Mouse (Mus musculus): ENCODE data around the gene Acot7. TPM values are rescaled to one million over a fixed set of nuclear protein-coding genes. Genes with fewer than 3 reads are reported as not detected.

The Acot7 gene
- polyA plus RNA-seq, 1 experiment from 2014 or later, result 480 TPM

- Histone ChIP-seq H3K27ac (ENCODE audit: low read length) (no peak overlapping the region), H3K9ac (ENCODE audit: low read depth, low read length) (no peak overlapping the region), H3K4me3 (ENCODE audit: low read depth, low read length) (no peak overlapping the region), H3K27me3 (ENCODE audit: control insufficient read depth, insufficient read depth, low read depth, low read length) (peaks cover 12% of the 10 kb centered on the region), H3K9me3 (replicated peaks; ENCODE audit: control insufficient read depth, low read length, poor library complexity, severe bottlenecking) (no peaks in the 10 kb centered on the region), H3K36me3 (ENCODE audit: control insufficient read depth, insufficient read depth, low read length) (no peaks in the 10 kb centered on the region), H3K4me1 (ENCODE audit: control insufficient read depth, insufficient read depth, low read length) (no peaks in the 10 kb centered on the region), H3K4me2 (ENCODE audit: low read length) (no peak overlapping the region)
- no peak for ATAC-seq
- 63% methylated on average over 11 of the region's 11 CpGs for WGBS
These were observed 31.7 kb upstream of the Acot7 start for GRCm38 (mm10) chr4:152146033-152146827.

- Histone ChIP-seq H3K4me3 (ENCODE audit: low read depth, low read length) (no peak overlapping the region), H3K27me3 (ENCODE audit: control insufficient read depth, insufficient read depth, low read depth, low read length) (peaks cover 40% of the 10 kb centered on the region), H3K9ac (ENCODE audit: low read depth, low read length) (no peak overlapping the region), H3K4me2 (ENCODE audit: low read length) (no peak overlapping the region), H3K27ac (ENCODE audit: low read length) (no peak overlapping the region), H3K4me1 (ENCODE audit: control insufficient read depth, insufficient read depth, low read length) (peaks cover 7% of the 10 kb centered on the region; the same call in 1 of the 2 replicates), H3K36me3 (ENCODE audit: control insufficient read depth, insufficient read depth, low read length) (no peaks in the 10 kb centered on the region), H3K9me3 (replicated peaks; ENCODE audit: control insufficient read depth, low read length, poor library complexity, severe bottlenecking) (no peaks in the 10 kb centered on the region)
- 79% methylated on average over 4 of the region's 4 CpGs for WGBS
- ATAC-seq, result no peak
These were observed 27.4 kb upstream of the Acot7 start for GRCm38 (mm10) chr4:152150546-152150945.

GRCm38 (mm10) chr4:152151451-152151965 lies 26.4 kb upstream of the Acot7 start:
- peak overlapping the region; percentile 33 for H3K4me2 ChIP-seq (ENCODE audit: low read length)
- ATAC-seq, result peak; percentile 39; the same call in 1 of the 2 replicates
- H3K9ac ChIP-seq (ENCODE audit: low read depth, low read length), result no peak overlapping the region
- 18% methylated on average over 7 of the region's 7 CpGs for WGBS
- H3K9me3 ChIP-seq (replicated peaks; ENCODE audit: control insufficient read depth, low read length, poor library complexity, severe bottlenecking), result no peaks in the 10 kb centered on the region
- H3K4me1 ChIP-seq (ENCODE audit: control insufficient read depth, insufficient read depth, low read length), result peaks cover 7% of the 10 kb centered on the region; the same call in 1 of the 2 replicates
- H3K4me3 ChIP-seq (ENCODE audit: low read depth, low read length), result peak overlapping the region; percentile 14; the same call in 1 of the 2 replicates
- H3K36me3 ChIP-seq (ENCODE audit: control insufficient read depth, insufficient read depth, low read length), result no peaks in the 10 kb centered on the region
- H3K27ac ChIP-seq (ENCODE audit: low read length), result no peak overlapping the region
- peaks cover 40% of the 10 kb centered on the region for H3K27me3 ChIP-seq (ENCODE audit: control insufficient read depth, insufficient read depth, low read depth, low read length)

GRCm38 (mm10) chr4:152151966-152152544 lies 25.9 kb upstream of the Acot7 start, which contains the start of gene Espn:
TSS of gene Espn (minus strand) at chr4:152152371.
- H3K4me1 ChIP-seq (ENCODE audit: control insufficient read depth, insufficient read depth, low read length), result peaks cover 7% of the 10 kb centered on the region; the same call in 1 of the 2 replicates
- H3K9me3 ChIP-seq (replicated peaks; ENCODE audit: control insufficient read depth, low read length, poor library complexity, severe bottlenecking), result no peaks in the 10 kb centered on the region
- WGBS, result under 1% methylated on average over 56 of the region's 57 CpGs
- peak within 1 kb of the TSS; percentile 33 for H3K4me2 ChIP-seq (ENCODE audit: low read length)
- peak; percentile 39; the same call in 1 of the 2 replicates for ATAC-seq
- peak within 1 kb of the TSS; percentile 14 for H3K4me3 ChIP-seq (ENCODE audit: low read depth, low read length)
- no peak within 1 kb of the TSS for H3K27ac ChIP-seq (ENCODE audit: low read length)
- H3K9ac ChIP-seq (ENCODE audit: low read depth, low read length), result no peak within 1 kb of the TSS
- H3K27me3 ChIP-seq (ENCODE audit: control insufficient read depth, insufficient read depth, low read depth, low read length), result peaks cover 40% of the 10 kb centered on the region
- H3K36me3 ChIP-seq (ENCODE audit: control insufficient read depth, insufficient read depth, low read length), result no peaks in the 10 kb centered on the region

GRCm38 (mm10) chr4:152153771-152154177 lies 24.2 kb upstream of the Acot7 start:
- H3K4me2 ChIP-seq (ENCODE audit: low read length), result peak overlapping the region; percentile 41
- H3K27ac ChIP-seq (ENCODE audit: low read length), result no peak overlapping the region
- no peaks in the 10 kb centered on the region for H3K36me3 ChIP-seq (ENCODE audit: control insufficient read depth, insufficient read depth, low read length)
- peaks cover 57% of the 10 kb centered on the region for H3K27me3 ChIP-seq (ENCODE audit: control insufficient read depth, insufficient read depth, low read depth, low read length)
- H3K9me3 ChIP-seq (replicated peaks; ENCODE audit: control insufficient read depth, low read length, poor library complexity, severe bottlenecking), result no peaks in the 10 kb centered on the region
- 1% methylated on average over 23 of the region's 23 CpGs for WGBS
- peak overlapping the region; percentile 10; the same call in 1 of the 2 replicates for H3K9ac ChIP-seq (ENCODE audit: low read depth, low read length)
- no peak for ATAC-seq
- peaks cover 12% of the 10 kb centered on the region; the same call in 1 of the 2 replicates for H3K4me1 ChIP-seq (ENCODE audit: control insufficient read depth, insufficient read depth, low read length)
- H3K4me3 ChIP-seq (ENCODE audit: low read depth, low read length), result peak overlapping the region; percentile 18; the same call in 1 of the 2 replicates

GRCm38 (mm10) chr4:152155019-152155418 lies 22.9 kb upstream of the Acot7 start:
- Histone ChIP-seq H3K27me3 (ENCODE audit: control insufficient read depth, insufficient read depth, low read depth, low read length) (peaks cover 70% of the 10 kb centered on the region), H3K9ac (ENCODE audit: low read depth, low read length) (no peak overlapping the region), H3K4me1 (ENCODE audit: control insufficient read depth, insufficient read depth, low read length) (peaks cover 21% of the 10 kb centered on the region), H3K36me3 (ENCODE audit: control insufficient read depth, insufficient read depth, low read length) (no peaks in the 10 kb centered on the region), H3K4me2 (ENCODE audit: low read length) (no peak overlapping the region), H3K27ac (ENCODE audit: low read length) (no peak overlapping the region), H3K4me3 (ENCODE audit: low read depth, low read length) (no peak overlapping the region), H3K9me3 (replicated peaks; ENCODE audit: control insufficient read depth, low read length, poor library complexity, severe bottlenecking) (no peaks in the 10 kb centered on the region)
- 70% methylated on average over 4 of the region's 4 CpGs for WGBS
- no peak for ATAC-seq

GRCm38 (mm10) chr4:152157779-152158584 lies 20.0 kb upstream of the Acot7 start:
- WGBS, result 16% methylated on average over 21 of the region's 21 CpGs
- H3K27ac ChIP-seq (ENCODE audit: low read length), result no peak overlapping the region
- H3K4me2 ChIP-seq (ENCODE audit: low read length), result no peak overlapping the region
- no peaks in the 10 kb centered on the region for H3K36me3 ChIP-seq (ENCODE audit: control insufficient read depth, insufficient read depth, low read length)
- H3K9ac ChIP-seq (ENCODE audit: low read depth, low read length), result no peak overlapping the region
- H3K4me1 ChIP-seq (ENCODE audit: control insufficient read depth, insufficient read depth, low read length), result peaks cover 17% of the 10 kb centered on the region
- ATAC-seq, result no peak
- H3K4me3 ChIP-seq (ENCODE audit: low read depth, low read length), result no peak overlapping the region
- no peaks in the 10 kb centered on the region for H3K9me3 ChIP-seq (replicated peaks; ENCODE audit: control insufficient read depth, low read length, poor library complexity, severe bottlenecking)
- H3K27me3 ChIP-seq (ENCODE audit: control insufficient read depth, insufficient read depth, low read depth, low read length), result peaks cover 68% of the 10 kb centered on the region

- 2% methylated on average over 35 of the region's 35 CpGs for WGBS
- peaks cover 61% of the 10 kb centered on the region for H3K27me3 ChIP-seq (ENCODE audit: control insufficient read depth, insufficient read depth, low read depth, low read length)
- no peak within 1 kb of the TSS for H3K27ac ChIP-seq (ENCODE audit: low read length)
- ATAC-seq, result no peak
- H3K36me3 ChIP-seq (ENCODE audit: control insufficient read depth, insufficient read depth, low read length), result no peaks in the 10 kb centered on the region
- peaks cover 14% of the 10 kb centered on the region for H3K4me1 ChIP-seq (ENCODE audit: control insufficient read depth, insufficient read depth, low read length)
- no peak within 1 kb of the TSS for H3K9ac ChIP-seq (ENCODE audit: low read depth, low read length)
- no peaks in the 10 kb centered on the region for H3K9me3 ChIP-seq (replicated peaks; ENCODE audit: control insufficient read depth, low read length, poor library complexity, severe bottlenecking)
- peak within 1 kb of the TSS; percentile 12; the same call in 1 of the 2 replicates for H3K4me3 ChIP-seq (ENCODE audit: low read depth, low read length)
- peak within 1 kb of the TSS; percentile 2; the same call in 1 of the 2 replicates for H3K4me2 ChIP-seq (ENCODE audit: low read length)
These were observed 19.2 kb upstream of the Acot7 start, which contains the start of gene Hes2 for GRCm38 (mm10) chr4:152158585-152159284. TSS of gene Hes2 (plus strand) at chr4:152158867.
